Comparison of ENCODE assay signal across 7 mouse cellular contexts in the genomic region with DNA sequence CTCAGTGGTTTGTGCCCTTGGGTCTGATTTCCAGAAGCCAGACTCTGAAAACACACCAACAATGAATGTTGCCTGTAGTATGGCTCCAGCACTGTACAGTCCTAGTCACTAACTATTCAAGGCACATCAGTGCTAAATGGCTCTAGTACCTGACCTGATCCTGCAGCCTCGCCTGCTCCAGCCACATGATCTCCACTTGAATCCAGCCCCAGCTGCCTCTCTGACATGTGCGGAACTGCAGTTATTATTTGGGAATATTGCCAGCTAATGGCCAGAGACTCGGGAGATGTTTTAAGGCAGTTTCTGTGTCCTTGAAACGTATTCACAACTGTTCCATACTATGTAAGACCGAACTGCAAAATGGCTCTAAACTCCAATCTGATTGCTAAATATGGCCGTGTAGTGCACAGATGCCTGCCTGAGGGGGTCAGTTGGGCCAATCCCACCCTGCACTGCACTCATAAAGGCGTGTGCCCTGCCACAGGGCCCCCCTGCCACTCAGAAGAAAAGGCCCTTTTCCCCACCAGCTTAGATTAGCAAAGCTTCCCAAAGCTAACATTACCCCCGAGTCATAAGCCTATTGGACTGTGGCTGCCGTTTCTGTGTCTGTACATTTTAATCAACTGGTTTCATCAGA. TPM values are rescaled to one million over a fixed set of nuclear protein-coding genes. Genes with fewer than 3 reads are reported as not detected.
DNase-seq lines count a peak whose midpoint lies in the region; ATAC-seq lines count a peak whose summit lies in the region.

No protein-coding gene starts in this region.

- H3K27ac ChIP-seq in lung, embryonic 15.5 days, result peak overlapping the region; percentile 96
- peak overlapping the region; percentile 85 for H3K27ac ChIP-seq in forebrain, embryonic 11.5 days (ENCODE audit: low read depth, low read length)
- peak overlapping the region; percentile 91 for H3K27ac ChIP-seq in intestine, embryonic 15.5 days
- peak overlapping the region; percentile 98 for H3K27ac ChIP-seq in stomach, embryonic 14.5 days (ENCODE audit: low read length)

- 23% methylated on average over 9 of the region's 9 CpGs for WGBS in lung, embryonic 15.5 days
- whole genome bisulfite sequencing in forebrain, embryonic 11.5 days, result 45% methylated on average over 9 of the region's 9 CpGs
- 32% methylated on average over 9 of the region's 9 CpGs for WGBS in intestine, embryonic 15.5 days
- WGBS in stomach, embryonic 14.5 days, result 22% methylated on average over 9 of the region's 9 CpGs

- H3K4me1 ChIP-seq in lung, embryonic 15.5 days, result peaks cover 70% of the 10 kb centered on the region
- H3K4me1 ChIP-seq in forebrain, embryonic 11.5 days (replicated peaks; ENCODE audit: control insufficient read depth, insufficient read depth, low read length), result peaks cover 16% of the 10 kb centered on the region
- H3K4me1 ChIP-seq in intestine, embryonic 15.5 days (replicated peaks), result peaks cover 39% of the 10 kb centered on the region
- peaks cover 41% of the 10 kb centered on the region for H3K4me1 ChIP-seq in stomach, embryonic 14.5 days (ENCODE audit: control insufficient read depth, insufficient read depth, low read length)

- no peaks in the 10 kb centered on the region for H3K9me3 ChIP-seq in lung, embryonic 15.5 days
- no peaks in the 10 kb centered on the region for H3K9me3 ChIP-seq in forebrain, embryonic 11.5 days (ENCODE audit: control insufficient read depth, low read length)
- no peaks in the 10 kb centered on the region for H3K9me3 ChIP-seq in intestine, embryonic 15.5 days
- no peaks in the 10 kb centered on the region for H3K9me3 ChIP-seq in stomach, embryonic 14.5 days (ENCODE audit: control insufficient read depth, low read depth, low read length)

- peak overlapping the region; percentile 42 for H3K9ac ChIP-seq in lung, embryonic 15.5 days
- H3K9ac ChIP-seq in forebrain, embryonic 11.5 days (ENCODE audit: low read length), result peak overlapping the region; percentile 27; the same call in 1 of the 2 replicates
- no peak overlapping the region for H3K9ac ChIP-seq in intestine, embryonic 15.5 days
- H3K9ac ChIP-seq in stomach, embryonic 14.5 days (replicated peaks; ENCODE audit: low read depth, low read length), result no peak overlapping the region; the same call in 1 of the 2 replicates

- peak overlapping the region; percentile 40 for H3K4me2 ChIP-seq in lung, embryonic 15.5 days
- H3K4me2 ChIP-seq in forebrain, embryonic 11.5 days (ENCODE audit: low read depth, low read length, severe bottlenecking), result no peak overlapping the region; the same call in 1 of the 2 replicates
- peak overlapping the region; percentile 37 for H3K4me2 ChIP-seq in intestine, embryonic 15.5 days (replicated peaks)
- H3K4me2 ChIP-seq in stomach, embryonic 14.5 days (replicated peaks; ENCODE audit: low read depth, low read length), result peak overlapping the region; percentile 30

- no peak overlapping the region for H3K4me3 ChIP-seq in lung, embryonic 15.5 days
- no peak overlapping the region for H3K4me3 ChIP-seq in forebrain, embryonic 11.5 days (ENCODE audit: low read depth, low read length)
- no peak overlapping the region for H3K4me3 ChIP-seq in intestine, embryonic 15.5 days (replicated peaks)
- H3K4me3 ChIP-seq in stomach, embryonic 14.5 days (ENCODE audit: low read depth, low read length), result no peak overlapping the region

- no peak for ATAC-seq in lung, embryonic 15.5 days (ENCODE audit: borderline replicate concordance, extremely low read depth, low FRiP score, low TSS enrichment)
- ATAC-seq in forebrain, embryonic 11.5 days (replicated peaks; ENCODE audit: low FRiP score), result peak; percentile 77
- ATAC-seq in intestine, embryonic 15.5 days, result peak; percentile 37; the same call in 1 of the 2 replicates
- ATAC-seq in stomach, embryonic 14.5 days (ENCODE audit: insufficient number of reproducible peaks, insufficient read depth, low FRiP score, low read depth), result no peak

- H3K36me3 ChIP-seq in lung, embryonic 15.5 days, result peaks cover 22% of the 10 kb centered on the region
- no peaks in the 10 kb centered on the region; the same call in 1 of the 2 replicates for H3K36me3 ChIP-seq in forebrain, embryonic 11.5 days (ENCODE audit: control insufficient read depth, insufficient read depth, low read length)
- no peaks in the 10 kb centered on the region for H3K36me3 ChIP-seq in intestine, embryonic 15.5 days
- peaks cover 32% of the 10 kb centered on the region for H3K36me3 ChIP-seq in stomach, embryonic 14.5 days (ENCODE audit: control insufficient read depth, insufficient read depth, low read length)

- H3K27me3 ChIP-seq in lung, embryonic 15.5 days, result no peaks in the 10 kb centered on the region
- H3K27me3 ChIP-seq in forebrain, embryonic 11.5 days (ENCODE audit: control insufficient read depth, insufficient read depth, low read length), result no peaks in the 10 kb centered on the region
- no peaks in the 10 kb centered on the region for H3K27me3 ChIP-seq in intestine, embryonic 15.5 days (replicated peaks)
- no peaks in the 10 kb centered on the region for H3K27me3 ChIP-seq in stomach, embryonic 14.5 days (ENCODE audit: control insufficient read depth, insufficient read depth, low read length)

- DNase-seq in lung, adult 18-20 months, result no peak
- peak; percentile 68 for DNase-seq in forebrain, embryonic 11.5 days (ENCODE audit: low spot score)
- no peak for DNase-seq in cerebellum, adult 18-20 months
- DNase-seq in frontal cortex, postnatal 25 days (ENCODE audit: low spot score in 2 of 2), result no peak

RNA-seq across cellular contexts. Expression of a gene that starts 11.0 kb away (rescaled TPM):
- polyA plus RNA-seq in lung, embryonic 15.5 days (2015; fragmentation: Nextera tagmentation; extraction: Ambion mirVana), result 520 and 550 TPM in 2 replicates
- 171 and 176 TPM in 2 replicates for polyA plus RNA-seq in forebrain, embryonic 11.5 days (2014; fragmentation: Nextera tagmentation; extraction: Ambion mirVana)
- polyA plus RNA-seq in intestine, embryonic 15.5 days (2015; fragmentation: Nextera tagmentation; extraction: Ambion mirVana), result 232 and 269 TPM in 2 replicates
- polyA plus RNA-seq in stomach, embryonic 14.5 days (2014; fragmentation: Nextera tagmentation; extraction: Ambion mirVana), result 519 and 542 TPM in 2 replicates

Comparison
In these comparisons a context has a peak if more than half of its experiments do, and no peak if none do; other contexts are left out.
1. ATAC-seq: peak in forebrain, embryonic 11.5 days (single experiment) and intestine, embryonic 15.5 days (single experiment); none in lung, embryonic 15.5 days (single experiment) and stomach, embryonic 14.5 days (single experiment).
2. H3K9ac ChIP-seq: peak in lung, embryonic 15.5 days (single experiment) and forebrain, embryonic 11.5 days (single experiment); none in intestine, embryonic 15.5 days (single experiment) and stomach, embryonic 14.5 days (single experiment).
3. Peak in every context shown above with its lines, with median percentiles within 50 percentile points of each other: H3K27ac ChIP-seq.